Mouse (Mus musculus): ENCODE data around the gene Efcab8.

DNA sequence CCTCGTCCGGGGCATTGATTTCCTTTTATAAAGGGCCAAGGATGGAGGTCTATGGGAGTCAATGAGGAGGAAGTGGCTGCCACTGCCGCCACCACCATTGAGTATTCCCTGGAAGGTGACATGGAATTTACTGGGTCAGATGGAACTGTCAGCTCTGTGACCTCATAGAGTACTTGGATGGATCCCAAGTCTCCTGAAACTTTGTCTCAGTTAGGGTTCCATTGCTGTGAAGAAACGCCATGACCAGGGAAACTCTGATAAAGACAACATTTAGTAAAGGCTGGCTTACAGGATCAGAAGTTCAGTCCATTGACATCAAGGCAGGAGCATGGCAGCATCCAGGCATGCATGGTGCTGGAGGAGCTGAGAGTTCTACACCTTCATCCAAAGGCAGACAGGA, 91.3 kb downstream of the Efcab8 start, which contains the start of gene Sun5:
- no peak for TF ChIP-seq CTCF (IDR thresholded peaks at IDR 0.05; ENCODE audit: borderline replicate concordance, control insufficient read depth, extremely low read depth, insufficient read depth, low read length, poor library complexity)
- TF ChIP-seq POLR2A (IDR thresholded peaks at IDR 0.05; ENCODE audit: control insufficient read depth, extremely low read depth, insufficient read depth, low read length, poor library complexity) = no peak

Data from thymus, adult 2 months (tissue).